Mouse (Mus musculus) kidney, adult 2 months (tissue): ENCODE measurements around the gene Adcy2. TPM values are rescaled to one million over a fixed set of nuclear protein-coding genes. Genes with fewer than 3 reads are reported as not detected.

Source experiments
- DNase-seq: peaks from one replicate; pipeline ENCODE4 v3.0.0; 2021
- H3K27ac ChIP-seq: fragments of 200-500 bp; 2 replicates; pipeline ENCODE4 v1.5.1; 2012; ENCODE audit warnings: low read depth, low read length, control low read depth, inconsistent platforms; ENCODE audit not compliant: insufficient read depth
- H3K27me3 ChIP-seq: fragments of 200-500 bp; replicated peaks from 2 replicates; pipeline ENCODE4 v1.6.1; 2012; ENCODE audit warnings: mild to moderate bottlenecking, moderate library complexity, low read length, inconsistent platforms; ENCODE audit not compliant: control insufficient read depth, insufficient read depth
- H3K36me3 ChIP-seq: fragments of 200-500 bp; 2 replicates; pipeline ENCODE4 v1.6.1; 2012; ENCODE audit warnings: mild to moderate bottlenecking, moderate library complexity, low read length, inconsistent platforms; ENCODE audit not compliant: control insufficient read depth, insufficient read depth
- H3K4me1 ChIP-seq: fragments of 200-500 bp; 2 replicates; pipeline ENCODE4 v1.6.1; 2011; ENCODE audit warnings: low read length; ENCODE audit not compliant: control insufficient read depth, insufficient read depth
- H3K4me3 ChIP-seq: fragments of 200-500 bp; 2 replicates; pipeline ENCODE4 v1.5.1; 2011; ENCODE audit warnings: mild to moderate bottlenecking, low read depth, low read length, control low read depth; ENCODE audit not compliant: insufficient read depth
- CTCF ChIP-seq: fragments of 200-500 bp; conservative IDR thresholded peaks from 2 replicates; pipeline ENCODE4 v1.5.1; 2011; ENCODE audit warnings: low read depth, mild to moderate bottlenecking, control low read depth, low read length, moderate library complexity, mixed read lengths; ENCODE audit not compliant: insufficient read depth, insufficient read length
- POLR2A ChIP-seq: fragments of 200-500 bp; IDR thresholded peaks from one replicate; pipeline ENCODE4 v1.6.1; 2011; ENCODE audit warnings: low read depth, low read length, control low read depth
- WGBS: fragments of 180-500 bp; shearing (Covaris S2); methylation state at CpG from one replicate; pipeline ENCODE4 v1.1.7; 2018; 5-methylcytosine and 5-hydroxymethylcytosine counted together
- polyA plus RNA-seq: library from polyadenylated mRNA; depleted of rRNA; stranded (reverse); fragments of >200 nt; gene quantifications from 2 replicates; pipeline ENCODE4 v1.2.3, GENCODE M21; 2012

The Adcy2 gene
- polyA plus RNA-seq, 1 experiment = 0.83 TPM

- no peak overlapping the region for H3K27ac ChIP-seq
- no peak for DNase-seq
- H3K4me1 ChIP-seq = no peaks in the 10 kb centered on the region
- no peak for TF ChIP-seq POLR2A
- no peak for TF ChIP-seq CTCF
- WGBS = 58% methylated on average over 4 of the region's 4 CpGs
- H3K27me3 ChIP-seq = no peaks in the 10 kb centered on the region
- no peaks in the 10 kb centered on the region for H3K36me3 ChIP-seq
- no peak overlapping the region for H3K4me3 ChIP-seq
Observed at GRCm38 (mm10) chr13:68860036-68860435, 139.3 kb downstream of the Adcy2 start.

GRCm38 (mm10) chr13:68848265-68848664 lies 151.1 kb downstream of the Adcy2 start:
- H3K27ac ChIP-seq = no peak overlapping the region
- H3K36me3 ChIP-seq = no peaks in the 10 kb centered on the region
- no peaks in the 10 kb centered on the region for H3K4me1 ChIP-seq
- 77% methylated on average over 3 of the region's 3 CpGs for whole genome bisulfite sequencing
- DNase-seq = no peak
- no peaks in the 10 kb centered on the region for H3K27me3 ChIP-seq
- H3K4me3 ChIP-seq = no peak overlapping the region
- TF ChIP-seq CTCF = no peak
- no peak for TF ChIP-seq POLR2A

GRCm38 (mm10) chr13:68839517-68839916 lies 159.8 kb downstream of the Adcy2 start:
- Histone ChIP-seq H3K27ac (no peak overlapping the region), H3K27me3 (no peaks in the 10 kb centered on the region), H3K4me1 (no peaks in the 10 kb centered on the region), H3K4me3 (no peak overlapping the region), H3K36me3 (no peaks in the 10 kb centered on the region)
- TF ChIP-seq POLR2A = no peak
- no peak for TF ChIP-seq CTCF
- WGBS = 25% methylated on average over 2 of the region's 2 CpGs
- no peak for DNase-seq

GRCm38 (mm10) chr13:68836183-68836582 lies 163.2 kb downstream of the Adcy2 start:
- Histone ChIP-seq H3K27ac (no peak overlapping the region), H3K36me3 (no peaks in the 10 kb centered on the region), H3K4me3 (no peak overlapping the region), H3K4me1 (no peaks in the 10 kb centered on the region), H3K27me3 (no peaks in the 10 kb centered on the region)
- DNase-seq = no peak
- TF ChIP-seq POLR2A (no peak), CTCF (no peak)

GRCm38 (mm10) chr13:68835424-68836045 lies 163.8 kb downstream of the Adcy2 start:
- TF ChIP-seq POLR2A = no peak
- TF ChIP-seq CTCF = no peak
- H3K4me3 ChIP-seq = no peak overlapping the region
- 74% methylated on average over 8 of the region's 8 CpGs for WGBS
- H3K4me1 ChIP-seq = no peaks in the 10 kb centered on the region
- H3K36me3 ChIP-seq = no peaks in the 10 kb centered on the region
- H3K27ac ChIP-seq = no peak overlapping the region
- DNase-seq = no peak
- no peaks in the 10 kb centered on the region for H3K27me3 ChIP-seq

- H3K4me1 ChIP-seq = no peaks in the 10 kb centered on the region
- no peak overlapping the region for H3K4me3 ChIP-seq
- TF ChIP-seq CTCF (no peak), POLR2A (no peak)
- no peak for DNase-seq
- H3K36me3 ChIP-seq = no peaks in the 10 kb centered on the region
- H3K27ac ChIP-seq = no peak overlapping the region
- no peaks in the 10 kb centered on the region for H3K27me3 ChIP-seq
- WGBS = 56% methylated on average over 5 of the region's 5 CpGs
Observed at GRCm38 (mm10) chr13:68832141-68832540, 167.2 kb downstream of the Adcy2 start.

GRCm38 (mm10) chr13:68830030-68830759 lies 169.1 kb downstream of the Adcy2 start:
- no peaks in the 10 kb centered on the region for H3K27me3 ChIP-seq
- no peak overlapping the region for H3K27ac ChIP-seq
- no peak for TF ChIP-seq POLR2A
- TF ChIP-seq CTCF = no peak
- H3K4me1 ChIP-seq = no peaks in the 10 kb centered on the region
- H3K36me3 ChIP-seq = no peaks in the 10 kb centered on the region
- no peak overlapping the region for H3K4me3 ChIP-seq
- no peak for DNase-seq
- 79% methylated on average over 6 of the region's 6 CpGs for WGBS
